Mouse (Mus musculus): ENCODE data around the gene Rbpms2. TPM values are rescaled to one million over a fixed set of nuclear protein-coding genes. Genes with fewer than 3 reads are reported as not detected.
"Not testable (repeated sequence)": the region's sequence is repeated elsewhere in the genome, so short reads cannot be mapped to it uniquely, and the experiment has no call there.

Rbpms2 gene
- polyA plus RNA-seq, 1 experiment from 2014 or later: 23.1 TPM

- Histone ChIP-seq H3K36me3 (ENCODE audit: control insufficient read depth, insufficient read depth, low read length) (no peaks in the 10 kb centered on the region), H3K4me2 (ENCODE audit: low read depth, low read length) (no peak overlapping the region), H3K4me3 (ENCODE audit: low read length) (no peak overlapping the region), H3K27me3 (replicated peaks; ENCODE audit: control insufficient read depth, insufficient read depth, low read length) (no peaks in the 10 kb centered on the region), H3K9me3 (ENCODE audit: control insufficient read depth, low read length) (no peaks in the 10 kb centered on the region), H3K9ac (ENCODE audit: low read depth, low read length) (no peak overlapping the region), H3K4me1 (ENCODE audit: control insufficient read depth, insufficient read depth, low read length) (peaks cover 39% of the 10 kb centered on the region), H3K27ac (ENCODE audit: low read length) (no peak overlapping the region)
- WGBS: 72% methylated on average over 4 of the region's 4 CpGs
- ATAC-seq: no peak
Observed at GRCm38 (mm10) chr9:65680938-65681633, 51.6 kb downstream of the Rbpms2 start.

GRCm38 (mm10) chr9:65681634-65681940 is 52.1 kb downstream of the Rbpms2 start:
- Histone ChIP-seq H3K4me2 (ENCODE audit: low read depth, low read length) (no peak overlapping the region), H3K27ac (ENCODE audit: low read length) (no peak overlapping the region), H3K9me3 (ENCODE audit: control insufficient read depth, low read length) (no peaks in the 10 kb centered on the region), H3K9ac (ENCODE audit: low read depth, low read length) (no peak overlapping the region), H3K4me1 (ENCODE audit: control insufficient read depth, insufficient read depth, low read length) (peaks cover 39% of the 10 kb centered on the region), H3K27me3 (replicated peaks; ENCODE audit: control insufficient read depth, insufficient read depth, low read length) (no peaks in the 10 kb centered on the region), H3K36me3 (ENCODE audit: control insufficient read depth, insufficient read depth, low read length) (0 out of 2 replicates have a peak, but pooled peaks cover 2% of the 10 kb centered on the region), H3K4me3 (ENCODE audit: low read length) (no peak overlapping the region)
- WGBS: 80% methylated on average over 2 of the region's 2 CpGs
- no peak for ATAC-seq

- no peaks in the 10 kb centered on the region for H3K27me3 ChIP-seq (replicated peaks; ENCODE audit: control insufficient read depth, insufficient read depth, low read length)
- no peak overlapping the region for H3K4me2 ChIP-seq (ENCODE audit: low read depth, low read length)
- no peak overlapping the region for H3K4me3 ChIP-seq (ENCODE audit: low read length)
- no peak overlapping the region for H3K9ac ChIP-seq (ENCODE audit: low read depth, low read length)
- 89% methylated on average over 3 of the region's 3 CpGs for WGBS
- no peak overlapping the region for H3K27ac ChIP-seq (ENCODE audit: low read length)
- 0 out of 2 replicates have a peak, but pooled peaks cover 2% of the 10 kb centered on the region for H3K36me3 ChIP-seq (ENCODE audit: control insufficient read depth, insufficient read depth, low read length)
- peaks cover 37% of the 10 kb centered on the region for H3K4me1 ChIP-seq (ENCODE audit: control insufficient read depth, insufficient read depth, low read length)
- ATAC-seq: no peak
- no peaks in the 10 kb centered on the region for H3K9me3 ChIP-seq (ENCODE audit: control insufficient read depth, low read length)
Observed at GRCm38 (mm10) chr9:65682183-65682582, 52.7 kb downstream of the Rbpms2 start.

- no peaks in the 10 kb centered on the region for H3K27me3 ChIP-seq (replicated peaks; ENCODE audit: control insufficient read depth, insufficient read depth, low read length)
- H3K9me3 ChIP-seq (ENCODE audit: control insufficient read depth, low read length): no peaks in the 10 kb centered on the region
- H3K4me1 ChIP-seq (ENCODE audit: control insufficient read depth, insufficient read depth, low read length): peaks cover 29% of the 10 kb centered on the region
- H3K27ac ChIP-seq (ENCODE audit: low read length): no peak overlapping the region
- H3K4me2 ChIP-seq (ENCODE audit: low read depth, low read length): no peak overlapping the region
- 79% methylated on average over 1 of the region's 1 CpGs for WGBS
- ATAC-seq: no peak
- no peak overlapping the region for H3K9ac ChIP-seq (ENCODE audit: low read depth, low read length)
- H3K4me3 ChIP-seq (ENCODE audit: low read length): no peak overlapping the region
- H3K36me3 ChIP-seq (ENCODE audit: control insufficient read depth, insufficient read depth, low read length): 0 out of 2 replicates have a peak, but pooled peaks cover 2% of the 10 kb centered on the region
Observed at GRCm38 (mm10) chr9:65682994-65683393, 53.5 kb downstream of the Rbpms2 start.

- H3K4me3 ChIP-seq (ENCODE audit: low read length): no peak overlapping the region
- no peak overlapping the region for H3K4me2 ChIP-seq (ENCODE audit: low read depth, low read length)
- 89% methylated on average over 2 of the region's 2 CpGs for WGBS
- 0 out of 2 replicates have a peak, but pooled peaks cover 5% of the 10 kb centered on the region for H3K36me3 ChIP-seq (ENCODE audit: control insufficient read depth, insufficient read depth, low read length)
- H3K9me3 ChIP-seq (ENCODE audit: control insufficient read depth, low read length): no peaks in the 10 kb centered on the region
- ATAC-seq: no peak
- H3K4me1 ChIP-seq (ENCODE audit: control insufficient read depth, insufficient read depth, low read length): peaks cover 17% of the 10 kb centered on the region
- no peak overlapping the region for H3K27ac ChIP-seq (ENCODE audit: low read length)
- H3K27me3 ChIP-seq (replicated peaks; ENCODE audit: control insufficient read depth, insufficient read depth, low read length): no peaks in the 10 kb centered on the region
- H3K9ac ChIP-seq (ENCODE audit: low read depth, low read length): no peak overlapping the region
Observed at GRCm38 (mm10) chr9:65684704-65685103, 55.3 kb downstream of the Rbpms2 start.

- not testable (repeated sequence) for H3K4me2 ChIP-seq (ENCODE audit: low read depth, low read length); ATAC-seq; H3K4me1 ChIP-seq (ENCODE audit: control insufficient read depth, insufficient read depth, low read length); H3K36me3 ChIP-seq (ENCODE audit: control insufficient read depth, insufficient read depth, low read length); H3K9ac ChIP-seq (ENCODE audit: low read depth, low read length); H3K9me3 ChIP-seq (ENCODE audit: control insufficient read depth, low read length); H3K27me3 ChIP-seq (replicated peaks; ENCODE audit: control insufficient read depth, insufficient read depth, low read length); H3K27ac ChIP-seq (ENCODE audit: low read length); H3K4me3 ChIP-seq (ENCODE audit: low read length)
- 67% methylated on average over 1 of the region's 2 CpGs for WGBS
Observed at GRCm38 (mm10) chr9:65689869-65690268, 60.4 kb downstream of the Rbpms2 start.

- Histone ChIP-seq H3K4me1 (ENCODE audit: control insufficient read depth, insufficient read depth, low read length) (peaks cover 8% of the 10 kb centered on the region), H3K4me2 (ENCODE audit: low read depth, low read length) (no peak overlapping the region), H3K9me3 (ENCODE audit: control insufficient read depth, low read length) (no peaks in the 10 kb centered on the region), H3K36me3 (ENCODE audit: control insufficient read depth, insufficient read depth, low read length) (peaks cover 8% of the 10 kb centered on the region; the same call in 1 of the 2 replicates), H3K27ac (ENCODE audit: low read length) (peak overlapping the region; percentile 41; the same call in 1 of the 2 replicates), H3K4me3 (ENCODE audit: low read length) (no peak overlapping the region), H3K9ac (ENCODE audit: low read depth, low read length) (no peak overlapping the region), H3K27me3 (replicated peaks; ENCODE audit: control insufficient read depth, insufficient read depth, low read length) (no peaks in the 10 kb centered on the region)
- ATAC-seq: peak; percentile 20
- 52% methylated on average over 3 of the region's 3 CpGs for WGBS
Observed at GRCm38 (mm10) chr9:65692466-65692865, 63.0 kb downstream of the Rbpms2 start.

- no peak overlapping the region for H3K9ac ChIP-seq (ENCODE audit: low read depth, low read length)
- H3K27me3 ChIP-seq (replicated peaks; ENCODE audit: control insufficient read depth, insufficient read depth, low read length): no peaks in the 10 kb centered on the region
- no peak overlapping the region for H3K4me2 ChIP-seq (ENCODE audit: low read depth, low read length)
- peaks cover 8% of the 10 kb centered on the region for H3K4me1 ChIP-seq (ENCODE audit: control insufficient read depth, insufficient read depth, low read length)
- H3K4me3 ChIP-seq (ENCODE audit: low read length): no peak overlapping the region
- H3K36me3 ChIP-seq (ENCODE audit: control insufficient read depth, insufficient read depth, low read length): peaks cover 9% of the 10 kb centered on the region; the same call in 1 of the 2 replicates
- peak; percentile 74 for ATAC-seq
- no peak overlapping the region; the same call in none of the 2 replicates for H3K27ac ChIP-seq (ENCODE audit: low read length)
- H3K9me3 ChIP-seq (ENCODE audit: control insufficient read depth, low read length): no peaks in the 10 kb centered on the region
- 33% methylated on average over 5 of the region's 5 CpGs for WGBS
Observed at GRCm38 (mm10) chr9:65692959-65693603, 63.6 kb downstream of the Rbpms2 start.

- H3K27me3 ChIP-seq (replicated peaks; ENCODE audit: control insufficient read depth, insufficient read depth, low read length): no peaks in the 10 kb centered on the region
- no peak overlapping the region for H3K9ac ChIP-seq (ENCODE audit: low read depth, low read length)
- H3K27ac ChIP-seq (ENCODE audit: low read length): peak overlapping the region; percentile 33
- peaks cover 8% of the 10 kb centered on the region for H3K36me3 ChIP-seq (ENCODE audit: control insufficient read depth, insufficient read depth, low read length)
- WGBS: 57% methylated on average over 3 of the region's 3 CpGs
- H3K4me2 ChIP-seq (ENCODE audit: low read depth, low read length): no peak overlapping the region
- H3K4me1 ChIP-seq (ENCODE audit: control insufficient read depth, insufficient read depth, low read length): peaks cover 8% of the 10 kb centered on the region
- H3K4me3 ChIP-seq (ENCODE audit: low read length): no peak overlapping the region
- ATAC-seq: no peak
- H3K9me3 ChIP-seq (ENCODE audit: control insufficient read depth, low read length): no peaks in the 10 kb centered on the region
Observed at GRCm38 (mm10) chr9:65695646-65696045, 66.2 kb downstream of the Rbpms2 start.
